Mouse (Mus musculus) megakaryocyte, embryonic 14.5 days (primary cell): Measurements from ENCODE around the gene Cmklr1.

Source experiments
- FLI1 ChIP-seq: IDR thresholded peaks from 2 replicates; pipeline ENCODE4 v1.6.1; 2012; ENCODE audit warnings: low read length, inconsistent platforms, mixed read lengths
- GATA1 ChIP-seq: IDR thresholded peaks from 3 replicates; pipeline ENCODE4 v1.6.1; 2012; ENCODE audit warnings: mixed read lengths, low read length, inconsistent platforms, borderline replicate concordance

GRCm38 (mm10) chr5:113591751-113592230, 58.4 kb downstream of the Cmklr1 start:
- TF ChIP-seq GATA1 (no peak), FLI1 (no peak)
